Mouse (Mus musculus): Measurements from ENCODE around the gene Sergef.

Sergef gene

DNA sequence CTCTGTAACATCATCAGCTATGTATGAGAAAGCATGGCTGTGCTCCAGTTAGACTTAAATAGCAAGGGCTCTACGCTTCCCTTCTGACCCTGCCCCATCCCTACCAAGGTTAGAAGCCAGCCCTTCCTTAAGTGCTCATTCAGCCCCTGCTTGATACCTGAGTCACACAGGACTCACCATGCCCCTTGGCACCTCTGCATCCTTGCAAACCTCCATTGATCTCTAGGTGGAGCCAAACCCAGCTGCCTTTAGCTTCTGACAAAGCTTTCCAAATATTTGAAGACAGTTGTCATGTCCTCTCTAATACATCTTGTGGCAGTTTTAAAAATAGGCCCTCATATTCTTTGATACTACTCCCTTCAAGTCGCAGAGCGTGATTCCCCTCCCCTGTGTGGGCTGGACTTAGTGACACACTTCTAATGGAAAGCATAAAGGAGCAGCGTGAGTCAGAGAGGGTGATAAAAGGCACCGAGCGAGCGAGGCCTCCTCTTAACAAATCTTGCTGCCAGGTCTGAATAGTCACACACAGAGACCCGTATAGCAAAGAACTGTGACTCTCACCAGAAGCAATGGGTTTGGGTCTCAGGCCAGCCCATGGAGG, 11.1 kb downstream of the Sergef start:
- no peak for TF ChIP-seq GATA4 (IDR thresholded peaks at IDR 0.05; ENCODE audit: insufficient replicate concordance, low read length)

DNA sequence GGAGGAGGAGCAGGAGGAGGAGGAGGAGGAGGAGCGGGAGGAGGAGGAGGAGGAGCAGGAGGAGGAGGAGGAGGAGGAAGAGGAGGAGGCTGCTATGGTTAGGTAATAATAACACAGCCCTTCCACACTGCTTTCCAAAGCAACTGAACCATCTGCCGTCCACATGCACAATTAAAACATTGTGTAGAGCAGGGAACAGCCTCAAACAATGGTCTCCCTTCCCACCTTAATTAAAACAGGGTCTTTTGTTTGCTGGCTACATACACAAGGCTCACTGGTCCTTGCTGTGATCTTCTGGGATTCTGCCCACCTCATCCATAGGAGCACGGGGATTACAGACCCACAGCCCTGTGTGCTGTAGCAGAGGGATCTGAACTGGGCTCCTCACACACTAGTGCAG, 15.6 kb downstream of the Sergef start:
- TF ChIP-seq GATA4 (IDR thresholded peaks at IDR 0.05; ENCODE audit: insufficient replicate concordance, low read length), result no peak

DNA sequence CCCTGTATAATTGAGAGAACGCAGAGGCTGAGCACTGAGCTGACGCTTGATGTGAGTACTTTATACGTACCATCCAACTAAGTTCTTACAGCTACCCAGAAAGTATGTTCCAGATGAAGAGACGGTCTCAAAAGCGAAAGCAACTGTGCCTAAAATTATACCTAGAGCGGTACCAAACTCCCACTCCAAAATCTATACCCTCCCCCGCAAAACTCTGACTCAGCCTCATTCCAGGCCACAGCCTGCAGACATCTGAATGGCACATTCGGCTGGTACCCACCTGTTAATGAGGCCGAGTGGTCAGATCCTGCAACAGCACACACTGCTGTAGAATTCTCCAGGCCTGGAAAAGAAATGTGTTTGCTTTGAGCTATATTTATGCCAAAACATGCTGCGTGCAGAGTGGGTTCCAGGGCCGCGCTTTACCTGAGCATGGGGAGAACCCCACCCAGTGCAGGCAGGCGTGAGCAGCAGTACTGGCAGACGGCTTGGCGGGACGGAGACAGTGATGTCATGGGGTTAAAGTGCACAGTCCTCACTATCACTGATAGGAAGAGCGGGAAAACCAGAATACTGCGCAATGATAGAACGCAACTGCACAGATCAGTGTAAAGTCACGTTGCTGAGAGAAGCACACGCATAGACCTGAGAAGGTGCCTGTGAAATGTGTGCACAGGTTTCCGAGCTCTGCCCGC, 21.0 kb downstream of the Sergef start:
- TF ChIP-seq GATA4 (IDR thresholded peaks at IDR 0.05; ENCODE audit: insufficient replicate concordance, low read length), result no peak; the same call in 1 of the 2 replicates

DNA sequence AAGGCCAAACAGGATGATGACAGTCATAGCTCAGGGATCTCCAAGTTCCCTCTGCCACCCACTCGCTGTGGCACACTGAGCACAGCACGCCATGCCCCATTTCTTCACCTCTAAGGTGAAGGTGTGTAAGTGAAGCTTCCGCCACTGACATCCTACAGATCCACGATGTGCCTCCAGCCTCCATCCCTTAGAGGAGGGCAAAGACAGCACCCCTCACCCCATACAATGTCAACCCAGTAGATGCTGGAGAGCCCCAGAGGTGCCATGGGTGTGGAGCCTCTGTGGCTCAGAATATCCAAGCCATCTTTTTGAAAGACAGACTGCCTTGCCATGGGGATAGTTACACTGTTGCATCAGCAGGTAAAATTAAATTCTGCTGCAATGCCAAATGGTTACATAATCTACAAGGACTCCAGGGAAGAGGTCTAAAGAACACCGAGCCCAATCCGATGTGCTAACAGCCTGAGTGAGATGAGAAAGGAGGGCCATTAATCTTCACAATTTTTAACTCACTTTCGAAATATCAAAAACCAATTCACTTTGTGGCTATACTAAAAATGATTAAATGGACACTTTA, 23.1 kb downstream of the Sergef start:
- no peak for TF ChIP-seq GATA4 (IDR thresholded peaks at IDR 0.05; ENCODE audit: insufficient replicate concordance, low read length)

DNA sequence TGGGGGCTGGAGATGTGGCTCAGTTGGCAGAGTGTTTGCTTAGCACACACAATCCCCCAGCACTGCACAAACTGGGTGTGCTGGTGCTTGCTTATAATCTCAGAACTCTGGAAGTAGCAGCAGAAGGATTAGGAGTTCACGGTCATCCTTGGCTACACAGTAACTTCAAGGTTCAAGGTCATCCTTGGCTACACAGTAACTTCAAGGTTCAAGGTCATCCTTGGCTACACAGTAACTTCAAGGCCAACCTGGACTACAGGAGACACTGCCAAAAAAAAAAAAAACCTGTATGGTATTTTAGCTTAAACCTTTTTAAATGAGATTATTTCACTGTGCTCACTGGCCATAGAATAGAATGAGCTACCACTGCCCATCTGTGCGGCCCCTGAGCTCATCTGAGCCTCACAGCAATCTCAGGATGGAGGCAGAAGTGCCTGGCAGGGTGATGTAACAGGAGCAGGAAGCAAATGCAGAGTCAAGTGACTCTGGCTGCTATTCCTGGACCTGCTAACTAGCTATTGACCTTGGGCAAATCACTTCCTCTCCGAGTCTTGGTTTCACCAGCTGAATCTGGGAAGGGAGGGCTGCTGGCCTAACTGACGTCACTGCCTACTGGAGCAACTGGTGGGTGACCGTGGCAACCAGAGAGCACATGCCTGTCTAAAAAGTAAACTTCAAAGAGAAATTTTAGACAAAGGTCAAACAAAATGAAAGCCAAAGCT, 24.2 kb downstream of the Sergef start:
- TF ChIP-seq GATA4 (IDR thresholded peaks at IDR 0.05; ENCODE audit: insufficient replicate concordance, low read length), result no peak

DNA sequence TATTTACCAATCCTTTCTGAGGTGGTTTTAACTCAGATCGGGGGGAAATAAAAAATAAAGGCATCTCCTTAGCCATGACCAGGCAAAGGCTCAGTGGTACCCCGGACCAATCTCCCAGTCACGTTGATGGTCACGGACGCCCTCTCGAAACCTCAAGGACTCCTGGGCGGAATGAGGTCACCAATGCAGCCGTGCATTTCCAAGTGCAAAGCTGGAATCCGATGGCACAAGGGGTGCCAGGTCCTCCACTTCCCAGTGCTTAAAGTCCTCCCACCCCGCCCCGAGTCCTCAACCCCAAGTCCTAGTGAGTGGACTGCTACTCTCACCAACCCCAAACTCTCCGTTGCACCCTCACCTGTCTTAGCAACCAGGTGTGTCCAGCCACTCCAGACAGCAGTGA, 25.3 kb downstream of the Sergef start:
- TF ChIP-seq GATA4 (IDR thresholded peaks at IDR 0.05; ENCODE audit: insufficient replicate concordance, low read length), result no peak

DNA sequence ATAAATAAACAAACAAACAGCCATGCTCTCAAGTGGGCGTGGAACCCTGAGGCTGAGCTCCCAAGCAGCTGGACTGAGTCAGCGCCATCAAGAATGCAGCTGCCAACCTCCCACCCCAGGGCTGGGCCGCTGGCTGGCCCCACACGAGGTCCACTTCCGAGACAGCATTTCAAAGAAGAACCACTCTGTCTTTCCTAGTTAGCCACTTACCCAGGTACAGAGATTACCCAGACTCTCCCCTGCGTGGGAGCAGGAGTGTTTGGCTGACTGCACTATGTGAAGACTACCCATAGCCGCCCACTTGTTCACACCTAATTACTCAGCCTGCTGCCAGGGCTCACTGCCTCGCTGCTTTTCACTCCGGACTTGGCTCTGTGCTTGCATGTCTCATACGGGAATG, 26.5 kb downstream of the Sergef start:
- no peak for TF ChIP-seq GATA4 (IDR thresholded peaks at IDR 0.05; ENCODE audit: insufficient replicate concordance, low read length)

DNA sequence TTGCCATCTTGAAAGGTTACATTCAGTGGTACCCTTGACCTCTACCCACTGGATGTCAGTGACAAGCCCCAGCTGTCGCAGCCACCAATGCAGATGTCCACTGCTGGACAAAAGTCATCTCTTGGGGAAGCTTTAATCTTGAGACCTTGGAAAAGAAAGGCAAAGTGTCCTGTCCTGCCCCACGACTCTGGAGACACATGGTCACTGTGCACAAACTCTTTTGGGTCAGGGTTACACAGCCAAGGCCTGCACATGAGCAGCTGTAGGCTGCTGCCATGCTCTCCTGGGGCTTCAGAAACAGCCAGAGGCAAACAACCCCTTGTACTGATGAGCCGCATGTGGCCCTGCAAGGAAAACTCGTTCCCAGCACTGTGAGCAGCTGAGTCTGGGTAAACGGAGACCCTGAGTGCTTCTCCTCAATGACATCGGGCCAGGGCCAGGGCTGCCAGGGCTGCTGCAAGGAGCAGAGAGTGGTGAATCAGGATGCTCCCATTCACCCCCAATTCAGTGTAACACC, 27.1 kb downstream of the Sergef start:
- TF ChIP-seq GATA4 (IDR thresholded peaks at IDR 0.05; ENCODE audit: insufficient replicate concordance, low read length), result no peak

DNA sequence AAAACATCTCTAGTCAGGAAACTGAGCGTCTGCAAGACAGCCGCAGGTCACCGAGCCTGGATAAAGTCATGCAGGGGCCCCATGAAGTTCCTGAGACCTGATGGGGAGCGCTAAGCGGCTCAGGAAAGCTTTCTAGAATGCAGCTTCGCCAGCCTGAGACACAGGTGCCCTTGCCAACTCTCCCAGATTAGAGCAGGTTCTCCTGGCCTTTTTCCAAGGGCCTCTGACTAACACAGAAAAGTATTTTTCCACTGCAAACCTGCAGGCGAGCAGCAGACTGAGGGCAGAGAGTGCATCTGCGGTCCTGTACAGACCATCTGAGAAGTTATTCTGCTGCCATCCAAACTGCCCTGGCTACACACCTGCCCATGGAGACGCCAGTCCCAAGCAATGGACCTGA, 27.6 kb downstream of the Sergef start:
- no peak for TF ChIP-seq GATA4 (IDR thresholded peaks at IDR 0.05; ENCODE audit: insufficient replicate concordance, low read length)

DNA sequence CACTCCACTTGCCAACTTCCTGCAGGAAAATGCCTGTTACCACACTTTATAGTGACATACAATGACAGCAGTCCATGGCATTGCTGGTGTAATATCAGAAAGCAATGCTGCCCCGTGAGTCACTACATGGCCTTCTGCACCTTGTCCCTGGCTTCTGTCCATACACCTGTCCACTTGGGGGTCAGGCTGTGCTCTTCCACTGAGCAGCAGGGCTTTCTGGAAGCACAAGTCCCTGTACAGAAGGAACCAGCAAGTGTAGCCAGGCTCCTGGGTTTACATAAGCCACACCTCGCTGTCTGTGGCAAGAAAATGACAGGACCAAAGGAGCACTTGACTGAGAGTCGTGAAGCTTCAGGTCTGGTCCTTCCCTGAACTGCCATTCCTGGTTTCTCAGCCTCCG, 30.3 kb downstream of the Sergef start:
- TF ChIP-seq GATA4 (IDR thresholded peaks at IDR 0.05; ENCODE audit: insufficient replicate concordance, low read length), result no peak

DNA sequence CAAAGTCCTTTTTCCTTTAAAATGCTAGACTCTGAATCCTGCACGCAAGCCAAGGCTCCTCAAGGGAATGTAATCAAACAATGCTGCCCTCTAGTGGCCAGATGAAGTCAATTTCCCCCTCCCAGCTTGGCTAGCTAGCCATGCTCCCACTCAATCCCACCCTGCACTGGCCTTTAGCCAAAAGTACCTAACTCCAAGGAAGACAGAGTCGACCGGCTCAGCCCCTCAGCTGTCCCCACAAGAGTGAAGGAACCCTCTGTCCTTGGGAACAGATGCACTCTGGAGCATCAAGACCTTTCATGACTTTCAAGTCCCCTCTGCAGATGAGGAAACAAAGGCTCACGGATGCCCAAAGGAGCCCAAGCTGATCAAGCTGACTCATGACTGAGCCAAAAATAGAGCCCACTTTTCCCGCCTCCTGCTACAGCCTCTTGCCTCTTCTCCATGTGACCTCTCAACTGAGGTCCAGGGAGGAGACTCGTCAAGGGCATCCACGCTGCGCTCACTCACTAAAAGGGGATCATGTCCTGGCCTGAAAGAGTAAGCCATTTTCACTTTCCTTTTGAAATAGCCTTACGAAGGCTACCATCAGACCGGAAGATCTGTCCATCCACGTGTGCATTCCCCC, 32.1 kb downstream of the Sergef start:
- no peak for TF ChIP-seq GATA4 (IDR thresholded peaks at IDR 0.05; ENCODE audit: insufficient replicate concordance, low read length)

DNA sequence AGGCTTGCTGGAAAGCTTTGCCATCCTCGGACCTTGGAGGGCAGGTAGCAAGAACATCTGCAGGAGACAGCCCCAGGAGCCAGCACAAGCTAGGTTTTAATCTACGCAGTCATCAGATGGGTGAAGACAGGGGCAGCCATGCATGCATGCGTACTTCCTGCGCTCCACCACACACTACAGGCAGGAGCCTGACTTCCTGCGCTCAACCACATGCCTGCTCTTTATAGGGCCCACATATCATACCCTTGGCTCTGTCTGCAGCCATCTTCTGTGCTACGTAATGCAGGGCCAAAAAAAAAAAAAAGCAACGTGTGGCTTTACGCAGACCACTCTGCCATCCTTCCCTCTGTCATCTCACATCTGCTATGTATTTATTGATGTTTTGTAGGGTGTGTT, 32.6 kb downstream of the Sergef start:
- no peak for TF ChIP-seq GATA4 (IDR thresholded peaks at IDR 0.05; ENCODE audit: insufficient replicate concordance, low read length)

DNA sequence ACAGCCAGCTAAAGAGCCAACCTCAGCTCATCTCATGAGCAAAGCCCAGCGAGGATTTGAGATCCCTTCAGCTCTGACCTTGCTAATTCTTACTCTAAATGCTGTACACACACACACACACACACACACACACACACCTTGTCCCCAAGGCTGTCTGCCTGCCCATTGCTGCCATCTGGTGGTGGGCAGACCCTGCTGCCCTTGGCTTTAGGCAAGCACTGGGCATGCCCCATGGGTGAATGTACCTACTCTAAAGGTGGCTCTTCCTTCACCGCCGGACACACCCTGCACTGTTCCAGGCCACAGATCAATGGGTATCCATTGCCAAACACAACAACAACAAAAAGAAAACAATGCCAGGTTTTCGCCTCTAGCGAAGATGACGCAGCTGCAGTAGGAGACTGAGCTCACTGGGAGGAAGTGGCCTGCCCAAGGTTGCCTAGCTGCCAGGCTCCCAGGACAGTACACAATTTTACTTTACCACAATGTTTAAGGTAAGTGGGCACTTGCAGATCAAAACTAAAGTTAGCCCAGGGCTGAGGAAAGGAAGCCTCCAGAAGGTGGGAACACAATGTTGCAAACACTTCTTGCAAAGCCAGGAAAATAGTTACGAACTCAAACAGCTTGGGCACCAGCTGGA, 33.1 kb downstream of the Sergef start:
- TF ChIP-seq GATA4 (IDR thresholded peaks at IDR 0.05; ENCODE audit: insufficient replicate concordance, low read length), result no peak

DNA sequence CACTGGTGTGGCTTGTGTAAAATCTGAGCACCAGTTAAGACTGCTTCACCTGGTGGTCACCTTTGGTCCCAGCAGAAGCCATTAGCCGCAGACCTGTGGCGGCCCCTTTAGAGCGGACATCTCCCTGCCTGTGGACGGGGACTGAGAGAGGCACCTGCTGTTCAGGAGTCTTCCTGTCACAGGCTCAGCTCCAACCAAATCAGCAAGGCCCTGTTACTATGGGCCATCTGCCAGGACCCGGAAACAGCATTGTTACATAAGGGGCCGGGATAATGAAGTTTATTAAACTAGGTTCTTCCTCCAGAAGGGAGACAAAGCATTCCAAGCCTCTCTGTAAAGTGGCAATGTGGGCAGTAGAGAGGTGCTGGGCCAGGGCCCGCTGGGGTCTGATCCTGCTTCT, 36.6 kb downstream of the Sergef start:
- TF ChIP-seq GATA4 (IDR thresholded peaks at IDR 0.05; ENCODE audit: insufficient replicate concordance, low read length), result no peak

DNA sequence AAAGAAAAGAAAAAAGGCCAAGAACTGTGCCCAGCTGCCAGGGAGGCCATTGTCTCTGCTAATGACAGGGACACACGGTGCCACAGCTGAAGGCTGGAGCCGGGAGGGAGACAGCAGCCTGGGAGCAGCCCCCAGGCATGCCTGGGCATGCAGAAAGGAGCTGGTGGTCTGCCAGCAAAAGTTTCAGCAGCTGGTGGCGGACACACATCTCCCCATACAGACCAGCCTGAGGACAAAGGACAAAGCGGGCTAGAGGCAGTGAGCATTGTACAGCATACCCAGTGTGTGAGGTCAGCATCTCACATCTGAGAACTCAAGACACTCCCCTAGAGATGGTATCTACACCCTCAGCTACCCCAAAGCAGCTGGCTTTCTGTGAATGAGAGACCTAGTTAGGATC, 37.5 kb downstream of the Sergef start:
- no peak for TF ChIP-seq GATA4 (IDR thresholded peaks at IDR 0.05; ENCODE audit: insufficient replicate concordance, low read length)
